26 mouse cellular contexts compared by ENCODE assay signal in genomic region chr10:81619976-81620375, GRCm38 (mm10). TPM values are rescaled to one million over a fixed set of nuclear protein-coding genes. Genes with fewer than 3 reads are reported as not detected.
DNase-seq lines count a peak whose midpoint lies in the region; ATAC-seq and TF ChIP-seq lines count a peak whose summit lies in the region.
"Had no signal": no experiment of that assay in that cellular context is flagged by ENCODE, and none has a peak within 500 bp of the region (broad histone marks: within the 10 kb centered on the region; RNA-seq: fewer than 3 reads in every experiment).

No protein-coding gene starts in this region.

- no peak overlapping the region for H3K9ac ChIP-seq in embryonic facial prominence, embryonic 14.5 days (ENCODE audit: low read depth, low read length)
- H3K9ac ChIP-seq: embryonic facial prominence, embryonic 12.5 days; embryonic facial prominence, embryonic 15.5 days; forebrain, embryonic 12.5 days had no signal

- H3K4me3 ChIP-seq in C2C12 (ENCODE audit: insufficient read depth, poor library complexity, severe bottlenecking), result no peak overlapping the region
- no peak overlapping the region for H3K4me3 ChIP-seq in bone marrow macrophage, adult 2 months (ENCODE audit: insufficient read depth, low read length)
- no peak overlapping the region for H3K4me3 ChIP-seq in embryonic facial prominence, embryonic 14.5 days (ENCODE audit: low read depth, low read length)
- H3K4me3 ChIP-seq: embryonic facial prominence, embryonic 12.5 days; embryonic facial prominence, embryonic 15.5 days; erythroblast, embryonic 14.5 days; forebrain, embryonic 10.5 days; forebrain, embryonic 12.5 days had no signal

- TF ChIP-seq POLR2A in bone marrow macrophage, adult 2 months (IDR thresholded peaks at IDR 0.05; ENCODE audit: borderline replicate concordance, low read depth, low read length), result no peak

- no peaks in the 10 kb centered on the region for H3K9me3 ChIP-seq in embryonic facial prominence, embryonic 14.5 days (ENCODE audit: control insufficient read depth, low read length)
- H3K9me3 ChIP-seq: embryonic facial prominence, embryonic 12.5 days; embryonic facial prominence, embryonic 15.5 days; forebrain, embryonic 10.5 days; forebrain, embryonic 12.5 days; G1E had no signal

- H3ac ChIP-seq in C2C12 (ENCODE audit: control insufficient read depth, insufficient read length, low read depth), result no peak overlapping the region

- H3K79me3 ChIP-seq in C2C12 (ENCODE audit: low read depth), result no peaks in the 10 kb centered on the region

- peak overlapping the region; percentile 60 for H3K27ac ChIP-seq in bone marrow macrophage, adult 2 months (ENCODE audit: insufficient read depth, low read depth, low read length)
- peak overlapping the region; percentile 28; the same call in 1 of the 2 replicates for H3K27ac ChIP-seq in embryonic facial prominence, embryonic 14.5 days (replicated peaks; ENCODE audit: low read depth, low read length)
- H3K27ac ChIP-seq: embryonic facial prominence, embryonic 12.5 days; forebrain, embryonic 10.5 days; forebrain, embryonic 12.5 days had no signal

- 66% methylated on average over 5 of the region's 5 CpGs for WGBS in embryonic facial prominence, embryonic 14.5 days

- no peak overlapping the region for H3K4me2 ChIP-seq in embryonic facial prominence, embryonic 14.5 days (ENCODE audit: low read depth, low read length)
- H3K4me2 ChIP-seq: embryonic facial prominence, embryonic 12.5 days; embryonic facial prominence, embryonic 15.5 days; forebrain, embryonic 12.5 days had no signal

- no peak for ATAC-seq in embryonic facial prominence, embryonic 14.5 days (ENCODE audit: low read depth)
- ATAC-seq: activated CD4-positive, CD25-positive, alpha-beta regulatory T cell, adult 4 months; CD4-positive, CD25-positive, alpha-beta regulatory T cell, adult 4 months; forebrain, embryonic 14.5 days; forebrain, embryonic 16.5 days; Patski had no signal

- TF ChIP-seq CTCF in C2C12 (IDR thresholded peaks at IDR 0.05; ENCODE audit: control insufficient read depth, insufficient read depth, insufficient read length), result no peak
- no peak for TF ChIP-seq CTCF in bone marrow macrophage, adult 2 months (IDR thresholded peaks at IDR 0.05; ENCODE audit: low read depth, low read length)

- H3K27me3 ChIP-seq in C2C12 (ENCODE audit: control insufficient read depth, insufficient read depth, insufficient read length), result no peaks in the 10 kb centered on the region
- no peaks in the 10 kb centered on the region for H3K27me3 ChIP-seq in embryonic facial prominence, embryonic 14.5 days (replicated peaks; ENCODE audit: control insufficient read depth, insufficient read depth, low read length)
- H3K27me3 ChIP-seq: embryonic facial prominence, embryonic 12.5 days; embryonic facial prominence, embryonic 15.5 days; forebrain, embryonic 12.5 days; Patski had no signal

- H3K79me2 ChIP-seq in C2C12 (ENCODE audit: control insufficient read depth, insufficient read depth), result no peaks in the 10 kb centered on the region

- peaks cover 9% of the 10 kb centered on the region for H3K4me1 ChIP-seq in bone marrow macrophage, adult 2 months (ENCODE audit: control insufficient read depth, insufficient read depth, low read length)
- H3K4me1 ChIP-seq in embryonic facial prominence, embryonic 14.5 days (ENCODE audit: control insufficient read depth, insufficient read depth, low read length), result no peaks in the 10 kb centered on the region
- H3K4me1 ChIP-seq: forebrain, embryonic 12.5 days had no signal

- H3K36me3 ChIP-seq in C2C12 (ENCODE audit: control insufficient read depth, insufficient read depth), result peaks cover 8% of the 10 kb centered on the region
- peaks cover 40% of the 10 kb centered on the region for H3K36me3 ChIP-seq in embryonic facial prominence, embryonic 14.5 days (ENCODE audit: control insufficient read depth, insufficient read depth, low read length)

- no peak for DNase-seq in embryonic facial prominence, embryonic 14.5 days (ENCODE audit: low spot score)
- no peak for DNase-seq in thymus, postnatal 14 days
- no peak for DNase-seq in cerebellum, adult 11 months
- no peak for DNase-seq in kidney, postnatal 36 days
- DNase-seq: adrenal gland, adult 8-10 months; adrenal gland, postnatal 14 days; adrenal gland, postnatal 36 days; cerebellum, adult 18-20 months; cerebellum, adult 8-10 months; cerebellum, adult 9-11 months; cerebellum, postnatal 14 days; cerebellum, postnatal 36 days; embryo, embryonic 11 days had no signal

TF ChIP-seq in C2C12, 6 proteins besides CTCF, POLR2A, EP300 and RAD21:
- peak; percentile 42 for TF ChIP-seq CEBPB (IDR thresholded peaks at IDR 0.05; ENCODE audit: low read depth)
- no peak for TF ChIP-seq MAX (IDR thresholded peaks at IDR 0.05)

RNA-seq across cellular contexts. Expression of gene Sirt6, which starts 7.6 kb away (rescaled TPM):
- 20.8 TPM for polyA plus RNA-seq in C2C12 (2012; fragmentation: generic; extraction: Trizol)
- polyA plus RNA-seq in bone marrow macrophage, adult 2 months (2012; ENCODE audit: insufficient read depth, insufficient read length, missing spikeins), result 10.9 and 13.2 TPM in 2 replicates
- polyA plus RNA-seq in embryonic facial prominence, embryonic 14.5 days (2014; fragmentation: Nextera tagmentation; extraction: Ambion mirVana), result 24.4 and 29.0 TPM in 2 replicates

RNA-seq across cellular contexts. Expression of gene Ankrd24, which starts 8.4 kb away (rescaled TPM):
- polyA plus RNA-seq in C2C12 (2012; fragmentation: generic; extraction: Trizol), result 8.5 TPM
- 7.8 and 9.6 TPM in 2 replicates for polyA plus RNA-seq in bone marrow macrophage, adult 2 months (2012; ENCODE audit: insufficient read depth, insufficient read length, missing spikeins)
- 7.2 and 7.3 TPM in 2 replicates for polyA plus RNA-seq in embryonic facial prominence, embryonic 14.5 days (2014; fragmentation: Nextera tagmentation; extraction: Ambion mirVana)

RNA-seq across cellular contexts. Expression of gene BC025920, which starts 13.9 kb away (rescaled TPM):
- polyA plus RNA-seq in C2C12 (2012; fragmentation: generic; extraction: Trizol), result 0.25 TPM
- 0.67 and 0.78 TPM in 2 replicates for polyA plus RNA-seq in bone marrow macrophage, adult 2 months (2012; ENCODE audit: insufficient read depth, insufficient read length, missing spikeins)
- polyA plus RNA-seq in embryonic facial prominence, embryonic 14.5 days (2014; fragmentation: Nextera tagmentation; extraction: Ambion mirVana), result 0.20 and 0.61 TPM in 2 replicates

RNA-seq across cellular contexts. Expression of gene Tle6, which starts 19.1 kb away (rescaled TPM):
- 8.6 TPM for polyA plus RNA-seq in C2C12 (2012; fragmentation: generic; extraction: Trizol)
- 42.3 and 47.9 TPM in 2 replicates for polyA plus RNA-seq in bone marrow macrophage, adult 2 months (2012; ENCODE audit: insufficient read depth, insufficient read length, missing spikeins)
- 17.1 and 17.8 TPM in 2 replicates for polyA plus RNA-seq in embryonic facial prominence, embryonic 14.5 days (2014; fragmentation: Nextera tagmentation; extraction: Ambion mirVana)

RNA-seq across cellular contexts. Expression of gene Gm10778, which starts 28.9 kb away (rescaled TPM):
- 0.56 TPM for polyA plus RNA-seq in C2C12 (2012; fragmentation: generic; extraction: Trizol)
- polyA plus RNA-seq in bone marrow macrophage, adult 2 months (2012; ENCODE audit: insufficient read depth, insufficient read length, missing spikeins), result 0.66 and 0.67 TPM in 2 replicates
- 3.3 and 3.7 TPM in 2 replicates for polyA plus RNA-seq in embryonic facial prominence, embryonic 14.5 days (2014; fragmentation: Nextera tagmentation; extraction: Ambion mirVana)
